Mouse (Mus musculus) T-cell, adult 2 months (primary cell): ENCODE measurements at regions not wholly inside any gene's neighbourhood (a gene's known extent, or its start where the extent isn't known, plus 50 kb on each side); places are given as distances from the start of the nearest gene placed in this dataset.

Source experiments
- DNase-seq: peaks from one replicate; pipeline ENCODE4 v3.0.0; 2022; ENCODE audit warnings: low spot score

DNA sequence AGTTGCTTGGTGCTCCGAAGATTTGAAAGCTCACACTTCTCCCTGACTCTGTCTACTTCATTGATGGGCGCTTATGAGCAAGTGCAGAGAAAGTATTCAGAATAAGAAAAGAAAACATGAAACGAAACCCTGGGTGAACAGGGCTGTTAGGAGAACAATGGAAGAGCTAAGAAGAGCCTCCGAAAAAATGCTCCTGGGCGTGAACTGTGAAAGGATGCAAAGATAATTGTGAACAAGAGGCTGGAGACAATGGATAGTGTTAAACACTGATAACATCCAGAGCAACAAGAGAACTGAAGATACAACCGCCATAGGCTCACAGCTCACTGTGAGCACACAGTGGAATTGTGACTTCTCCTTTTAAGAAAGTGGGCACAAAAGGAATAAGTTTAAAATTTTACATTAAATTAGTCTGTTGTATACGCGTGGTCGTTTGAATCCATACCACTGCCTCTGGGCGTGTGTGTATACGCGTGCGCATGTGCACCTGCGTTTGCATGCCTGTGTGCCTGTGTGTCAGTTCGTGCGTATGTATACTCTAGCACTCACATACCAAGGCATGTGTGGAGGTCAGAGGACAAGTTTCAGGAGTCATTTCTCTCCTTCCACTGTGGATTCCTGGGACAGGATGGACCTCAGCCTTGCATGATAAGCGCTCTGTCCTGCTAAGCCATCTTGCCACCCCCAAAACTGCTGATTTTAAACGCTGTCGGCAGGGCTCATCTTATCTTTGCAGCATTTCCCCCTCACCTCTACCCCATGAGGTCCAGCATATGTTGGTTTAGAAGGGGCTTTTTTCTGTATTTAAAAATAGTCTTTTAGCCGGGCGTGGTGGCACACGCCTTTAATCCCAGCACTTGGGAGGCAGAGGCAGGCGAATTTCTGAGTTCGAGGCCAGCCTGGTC, 113.0 kb upstream of the 1700016C15Rik start:
- no peak for DNase-seq

DNA sequence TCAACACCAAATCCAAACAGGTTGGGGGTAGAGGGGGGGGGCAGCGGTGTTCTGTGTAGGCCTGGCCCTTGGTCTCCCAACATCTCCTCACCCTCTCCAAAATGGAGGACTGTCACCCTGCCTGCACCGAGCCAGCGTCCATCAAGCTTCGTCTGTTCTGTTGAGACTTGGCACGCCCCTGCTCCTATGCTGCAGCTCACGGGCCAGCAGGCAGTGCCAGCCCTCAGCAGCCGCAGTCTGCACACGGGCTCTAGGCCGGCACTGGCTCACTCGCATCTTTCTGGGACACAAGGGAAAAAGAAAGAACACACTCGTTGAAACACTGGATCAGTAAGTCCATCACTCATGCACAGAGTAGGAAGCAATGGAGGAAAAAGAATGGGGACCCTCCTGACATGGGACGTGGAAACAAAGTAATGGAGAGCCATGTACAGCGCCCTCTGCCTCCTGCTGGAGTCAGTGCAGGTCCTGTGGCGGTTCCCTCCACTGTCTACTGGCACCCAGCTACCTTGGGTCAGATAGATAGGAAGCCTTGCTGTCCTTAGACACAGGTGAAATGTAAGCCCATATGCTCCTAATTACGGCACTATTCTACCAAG, 109.0 kb upstream of the 1700016C15Rik start:
- no peak for DNase-seq

- DNase-seq: no peak
These were observed 107.6 kb upstream of the 1700016C15Rik start for GRCm38 (mm10) chr1:177621854-177622590.

DNA sequence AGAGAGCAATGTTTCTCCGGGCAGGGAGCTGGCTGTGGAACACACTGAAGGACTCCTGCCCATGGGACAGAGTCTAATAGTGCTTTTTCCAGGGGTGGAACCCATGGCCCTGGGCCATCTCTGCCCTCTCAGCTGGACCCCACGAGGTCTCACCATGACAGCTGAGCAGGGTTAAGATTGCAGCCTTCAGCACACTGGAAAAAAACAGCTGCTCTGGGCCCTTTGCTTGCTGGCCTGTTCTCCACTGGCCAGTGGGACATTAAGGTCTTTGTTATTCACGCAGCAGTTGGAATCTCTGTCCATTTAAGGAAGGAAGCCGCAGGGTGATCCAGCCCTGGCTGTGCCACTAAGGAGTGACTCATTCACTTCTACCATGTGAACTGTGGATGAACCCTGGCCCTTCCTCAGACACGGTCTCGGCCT, 106.3 kb upstream of the 1700016C15Rik start:
- DNase-seq: no peak

DNA sequence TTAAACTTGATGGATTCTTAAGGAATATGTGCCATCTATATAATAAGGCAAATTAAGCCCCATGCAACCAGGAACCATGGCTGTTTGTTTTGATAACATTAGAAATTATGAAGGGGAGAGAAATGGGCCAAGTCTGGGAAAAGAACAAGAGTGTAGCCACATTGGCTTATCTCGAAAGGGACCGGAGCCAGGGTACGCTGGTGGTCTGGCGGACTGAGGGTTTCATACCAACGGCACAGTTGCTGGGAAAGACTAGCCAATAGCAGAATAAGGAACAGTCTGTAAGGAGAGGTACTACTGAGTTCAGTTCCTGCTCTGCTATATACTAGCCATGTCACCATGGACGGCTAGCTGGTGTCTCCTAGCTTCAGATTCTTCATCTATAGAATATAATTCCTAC, 105.9 kb upstream of the 1700016C15Rik start:
- DNase-seq: no peak

DNA sequence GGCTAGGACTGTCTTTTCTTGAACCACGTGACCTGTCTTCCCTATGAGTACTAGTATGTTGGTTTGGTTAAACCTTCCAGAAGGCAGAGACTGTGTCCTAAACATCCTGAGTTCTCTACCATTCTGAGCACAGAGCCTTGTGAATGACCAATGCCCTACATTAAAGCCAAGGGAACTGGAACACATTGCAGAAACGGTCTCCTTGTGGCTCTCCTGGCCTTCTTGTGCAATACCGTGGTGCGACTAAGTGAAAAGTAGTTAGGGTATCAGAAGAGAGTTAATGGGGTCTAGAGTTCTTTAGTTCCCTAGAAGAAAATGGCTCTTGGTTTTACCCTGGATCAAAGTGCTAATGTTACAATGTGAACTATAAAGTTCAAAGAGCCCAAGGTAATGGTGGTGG, 101.8 kb upstream of the 1700016C15Rik start:
- DNase-seq: no peak

- no peak for DNase-seq
These were observed 95.5 kb upstream of the 1700016C15Rik start for GRCm38 (mm10) chr1:177633966-177634602.

- DNase-seq: no peak
These were observed 92.6 kb upstream of the 1700016C15Rik start for GRCm38 (mm10) chr1:177637061-177637460.

GRCm38 (mm10) chr1:177638381-177638780, 91.2 kb upstream of the 1700016C15Rik start:
- no peak for DNase-seq

- DNase-seq: no peak
These were observed 89.4 kb upstream of the 1700016C15Rik start for GRCm38 (mm10) chr1:177639931-177640846.

DNA sequence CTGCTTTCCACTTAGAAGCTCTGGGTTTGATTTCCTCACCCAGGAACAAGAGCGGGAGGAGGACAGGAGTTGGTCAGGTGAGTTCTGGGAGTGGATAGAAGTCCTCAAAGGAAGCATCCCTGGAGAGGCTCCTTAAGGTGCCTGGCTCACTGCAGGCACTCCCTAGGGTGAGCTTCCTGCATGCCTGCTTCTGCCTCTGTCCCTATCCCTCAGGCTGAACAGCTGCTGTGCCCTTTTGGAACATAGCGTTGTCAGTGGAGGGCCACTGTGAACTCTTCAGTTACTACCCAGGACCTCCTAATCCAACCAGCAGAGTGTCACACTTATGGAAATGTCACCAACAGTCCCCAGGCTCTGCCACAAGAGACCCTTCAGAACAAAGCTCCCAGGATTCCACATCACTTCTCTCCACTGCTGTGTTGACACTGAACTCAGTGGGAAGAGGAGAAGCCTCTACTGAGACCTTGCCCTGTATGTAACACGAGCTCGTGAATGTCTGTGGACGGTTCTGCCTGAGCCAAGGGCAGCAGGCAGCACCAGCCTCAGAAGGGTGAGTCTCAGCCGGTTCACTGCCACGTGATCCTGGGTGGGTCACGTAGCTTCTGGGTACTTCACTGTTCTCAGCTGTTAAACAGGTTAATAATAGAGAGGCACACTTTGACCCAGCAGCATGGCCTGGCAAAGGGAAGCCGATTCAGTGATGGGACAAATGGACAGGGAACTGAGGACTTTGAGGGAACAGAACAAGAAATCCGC, 86.7 kb upstream of the 1700016C15Rik start:
- DNase-seq: no peak

- no peak for DNase-seq
These were observed 86.0 kb upstream of the 1700016C15Rik start for GRCm38 (mm10) chr1:177643662-177644061.

- no peak for DNase-seq
These were observed 85.4 kb upstream of the 1700016C15Rik start for GRCm38 (mm10) chr1:177644214-177644613.

GRCm38 (mm10) chr1:177645327-177645726, 84.3 kb upstream of the 1700016C15Rik start:
- DNase-seq: no peak

DNA sequence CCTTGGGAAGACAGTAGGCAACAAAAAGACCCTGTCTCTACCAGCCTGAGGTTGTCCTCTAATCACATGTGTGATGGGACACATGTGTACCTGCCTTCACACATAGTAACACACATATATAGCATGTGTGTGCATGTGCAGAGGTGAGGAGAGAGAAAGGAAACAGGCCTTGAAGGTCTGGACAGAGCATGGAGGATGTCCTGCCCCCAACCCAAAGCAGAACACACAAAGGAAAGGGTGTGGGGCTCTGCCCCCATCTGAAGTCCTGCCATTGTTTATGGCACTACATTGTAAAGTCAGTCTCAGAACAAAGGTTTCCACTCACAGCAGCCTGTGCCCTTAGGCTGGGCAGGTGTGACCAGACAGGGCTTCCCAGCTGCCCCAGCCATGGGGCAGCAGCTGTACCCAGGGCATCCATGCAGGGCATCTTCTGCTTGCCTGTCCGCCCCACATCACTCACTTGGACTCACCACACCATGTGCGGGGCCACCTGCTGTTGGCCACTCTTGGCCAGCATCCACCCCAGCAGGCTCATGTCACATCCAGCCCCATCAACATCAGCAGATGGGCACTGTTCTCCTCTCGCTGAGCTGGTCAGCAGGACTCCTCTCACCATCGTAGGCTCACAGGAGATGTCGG, 83.6 kb upstream of the 1700016C15Rik start:
- no peak for DNase-seq

- DNase-seq: no peak
These were observed 81.7 kb upstream of the 1700016C15Rik start for GRCm38 (mm10) chr1:177647876-177648275.

- no peak for DNase-seq
These were observed 80.6 kb upstream of the 1700016C15Rik start for GRCm38 (mm10) chr1:177648974-177649373.

DNA sequence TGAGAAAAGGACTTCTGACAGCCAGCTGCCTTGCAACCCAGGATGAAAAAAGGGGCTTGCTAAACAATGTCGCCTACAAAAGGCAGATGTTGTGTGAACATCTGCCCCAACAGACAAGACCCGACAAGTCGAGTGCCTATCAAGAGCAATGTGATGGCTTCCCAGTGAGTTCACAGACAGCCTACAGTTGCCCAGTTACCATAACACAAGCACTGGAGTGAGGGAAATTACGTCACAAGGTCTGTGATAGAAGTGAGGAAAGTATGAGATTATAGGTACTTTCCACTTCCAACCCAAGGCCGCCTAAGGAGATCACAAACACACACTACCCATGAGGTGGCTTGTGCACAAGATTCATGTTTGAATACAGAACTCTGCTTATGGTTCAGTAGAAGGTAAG, 78.4 kb upstream of the 1700016C15Rik start:
- DNase-seq: no peak

GRCm38 (mm10) chr1:177663163-177663562, 66.5 kb upstream of the 1700016C15Rik start:
- no peak for DNase-seq
